Mouse (Mus musculus) retina, postnatal 1 day (tissue): ENCODE data around the gene Dhx9.
"Not testable (repeated sequence)": the region's sequence is repeated elsewhere in the genome, so short reads cannot be mapped to it uniquely, and the experiment has no call there.

Source experiments
- DNase-seq: peaks from one replicate; pipeline ENCODE4 v3.0.0-alpha.2; 2012

The Dhx9 gene

GRCm38 (mm10) chr1:153487500-153487879 is at the start of gene Dhx9:
Gene Dhx9, minus strand, starts transcription at chr1:153487660.
- peak; percentile 97 for DNase-seq

DNA sequence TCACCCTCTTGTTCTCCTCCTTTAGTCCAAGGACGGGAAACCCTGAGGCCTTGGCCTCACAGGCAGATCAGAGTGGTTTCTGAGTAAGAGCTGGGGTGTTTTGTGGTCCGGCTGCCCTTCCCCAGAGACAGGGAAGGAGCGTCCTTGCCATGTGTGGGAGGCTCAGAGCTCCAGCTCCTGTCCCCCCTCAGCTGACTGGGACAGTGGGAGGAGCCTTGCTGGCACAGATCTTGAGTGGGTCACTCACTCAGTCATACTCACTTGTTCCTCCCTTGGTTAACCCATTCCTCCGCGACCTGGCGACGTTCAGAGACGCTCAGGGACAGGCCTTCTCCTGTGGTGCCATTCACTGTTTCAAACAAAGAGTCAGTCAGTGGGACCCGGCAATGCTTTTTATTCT is 48.2 kb upstream of the Dhx9 start:
- DNase-seq = peak; percentile 63

GRCm38 (mm10) chr1:153532896-153533295 is 45.4 kb upstream of the Dhx9 start:
- not testable (repeated sequence) for DNase-seq

GRCm38 (mm10) chr1:153532234-153532841 is 44.9 kb upstream of the Dhx9 start:
- DNase-seq = peak; percentile 82

DNA sequence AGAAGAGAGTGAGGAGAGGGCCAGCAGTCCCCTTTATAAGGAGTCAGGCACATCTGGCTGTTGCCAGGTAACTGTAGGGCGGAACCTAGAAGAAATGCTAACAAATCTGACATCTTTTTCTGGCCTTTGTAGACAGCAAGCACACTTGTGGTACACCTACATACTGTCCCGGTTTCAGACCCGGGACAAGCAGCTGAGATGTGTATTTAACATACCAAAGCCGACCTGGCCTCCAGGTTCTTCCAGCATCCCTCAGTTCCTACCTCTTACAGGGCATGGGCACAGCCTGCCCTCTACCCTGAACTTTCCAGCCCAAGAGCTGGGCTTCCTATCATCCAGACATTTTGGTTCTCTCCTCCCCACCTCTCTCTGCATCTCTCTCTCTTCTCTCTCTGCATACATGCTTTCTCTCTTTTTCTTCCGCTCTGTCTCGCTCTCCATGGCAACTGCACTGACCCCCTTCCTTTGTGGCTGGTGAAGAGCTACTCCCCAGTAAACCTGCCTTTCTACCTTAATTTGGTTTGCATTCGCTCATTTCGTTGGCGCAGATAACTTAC is 44.3 kb upstream of the Dhx9 start:
- peak; percentile 83 for DNase-seq

GRCm38 (mm10) chr1:153522116-153522515 is 34.7 kb upstream of the Dhx9 start:
- no peak for DNase-seq

DNA sequence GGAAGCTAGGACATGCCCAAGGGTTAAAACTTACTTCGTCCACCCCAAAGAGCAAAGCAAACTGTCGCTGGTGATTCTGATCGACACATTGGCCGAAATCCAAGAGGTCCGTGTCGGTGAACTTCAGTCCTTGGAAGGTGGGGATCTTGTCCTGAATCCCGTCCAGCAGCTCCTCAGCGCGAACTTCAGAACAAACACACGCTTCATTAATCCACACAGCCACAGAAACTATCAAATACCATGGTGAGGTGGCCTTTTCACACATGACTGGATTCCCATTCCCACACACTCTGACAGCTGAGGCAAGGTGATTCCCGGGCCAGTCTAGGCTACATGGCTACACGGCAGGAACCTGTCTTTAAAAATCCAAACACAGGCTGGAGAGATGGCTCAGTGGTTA is 27.9 kb upstream of the Dhx9 start:
- peak; percentile 16 for DNase-seq

GRCm38 (mm10) chr1:153510330-153511009 is 23.0 kb upstream of the Dhx9 start:
- DNase-seq = peak; percentile 19

DNA sequence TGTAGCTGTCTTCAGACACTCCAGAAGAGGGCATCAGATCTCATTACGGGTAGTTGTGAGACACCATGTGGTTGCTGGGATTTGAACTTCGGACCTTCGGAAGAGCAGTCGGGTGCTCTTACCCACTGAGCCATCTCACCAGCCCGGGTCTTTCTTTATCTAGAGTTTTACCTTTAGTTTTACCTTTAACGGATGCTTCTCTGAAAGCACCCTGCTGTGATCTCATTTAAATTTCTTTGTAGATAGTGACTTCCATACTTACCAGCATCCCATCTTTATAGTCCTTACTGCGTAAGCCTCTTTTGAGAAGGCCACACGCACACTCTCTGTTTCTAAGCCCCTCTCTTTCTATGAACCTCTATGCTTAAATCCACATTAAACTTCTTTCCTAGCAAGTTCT is 22.1 kb upstream of the Dhx9 start:
- not testable (repeated sequence) for DNase-seq

GRCm38 (mm10) chr1:153509012-153509411 is 21.6 kb upstream of the Dhx9 start:
- DNase-seq = no peak

GRCm38 (mm10) chr1:153506266-153506665 is 18.8 kb upstream of the Dhx9 start:
- no peak for DNase-seq

DNA sequence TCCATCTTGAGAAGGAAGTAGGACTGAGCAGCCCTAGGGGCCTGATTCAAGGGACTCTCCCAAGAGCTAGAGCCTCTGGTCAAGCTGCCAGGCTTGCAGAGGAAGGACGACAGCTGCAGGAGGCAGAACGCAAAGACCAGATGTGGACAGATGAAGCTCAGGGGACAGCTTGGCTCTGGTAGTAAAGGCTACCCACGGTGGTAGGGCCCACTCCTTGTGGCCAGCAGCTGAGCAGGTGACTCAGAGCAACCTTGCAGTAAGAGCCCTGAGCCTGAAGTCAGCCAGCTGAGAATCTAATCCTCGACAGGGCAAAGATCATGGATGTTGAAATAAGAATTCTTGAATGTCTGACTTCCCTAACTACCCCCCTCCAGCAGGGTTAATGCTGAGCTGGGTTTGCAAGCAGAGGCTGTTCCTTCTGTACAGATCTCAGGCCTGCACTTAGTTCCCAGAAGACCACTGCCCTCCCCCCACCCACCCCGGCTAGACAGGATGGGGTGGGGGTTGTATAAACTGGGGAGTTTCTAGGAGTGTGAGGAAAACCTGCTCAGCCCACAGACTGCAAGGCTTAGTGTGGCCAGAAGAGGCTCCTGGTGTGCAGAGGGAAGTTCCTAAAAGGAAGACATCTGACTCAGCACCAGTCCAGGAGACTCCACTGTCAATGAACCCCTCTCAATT is 14.3 kb upstream of the Dhx9 start:
- DNase-seq = no peak

GRCm38 (mm10) chr1:153500030-153500429 is 12.6 kb upstream of the Dhx9 start:
- DNase-seq = no peak

DNA sequence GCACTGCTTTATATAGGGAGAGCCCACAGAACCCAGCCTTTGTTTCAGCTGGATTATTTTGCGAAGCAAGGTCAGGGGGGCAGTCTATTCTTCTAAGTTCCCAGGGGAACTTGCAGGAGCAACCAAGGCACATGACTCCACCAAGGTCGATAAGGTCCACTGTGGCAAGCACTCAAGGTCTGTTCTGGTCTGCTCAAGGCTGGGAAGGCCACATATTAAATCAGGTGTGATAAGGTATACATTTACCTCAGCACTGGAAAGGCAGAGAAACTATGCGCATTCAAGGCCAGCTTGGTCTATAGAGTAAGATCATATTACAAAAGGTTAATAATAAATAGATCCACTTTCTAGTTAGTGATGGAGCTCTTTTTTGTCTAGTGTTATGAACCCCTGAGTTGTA is 8.6 kb upstream of the Dhx9 start:
- DNase-seq = no peak

DNA sequence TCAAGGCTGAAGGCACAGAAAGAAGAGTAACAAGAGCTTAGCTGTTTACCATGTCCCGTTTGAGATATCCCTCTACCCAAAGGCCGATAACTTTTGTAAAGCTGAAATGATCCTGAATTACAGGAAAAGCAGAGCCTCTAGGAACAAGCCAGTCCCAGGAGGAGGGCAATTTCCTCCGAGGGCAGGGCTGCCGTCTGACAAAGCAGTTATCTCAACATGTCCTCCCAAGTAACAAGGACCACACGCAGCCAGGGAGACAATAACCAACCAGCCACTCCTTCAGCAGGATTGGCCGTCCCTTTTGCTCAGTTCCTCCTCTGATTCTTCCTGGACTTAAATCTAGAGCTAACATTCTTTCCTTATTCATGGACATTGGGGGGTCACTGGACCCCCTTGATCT is 6.5 kb upstream of the Dhx9 start:
- no peak for DNase-seq

- peak; percentile 33 for DNase-seq
These were observed 5.9 kb upstream of the Dhx9 start for GRCm38 (mm10) chr1:153493338-153493737.

DNA sequence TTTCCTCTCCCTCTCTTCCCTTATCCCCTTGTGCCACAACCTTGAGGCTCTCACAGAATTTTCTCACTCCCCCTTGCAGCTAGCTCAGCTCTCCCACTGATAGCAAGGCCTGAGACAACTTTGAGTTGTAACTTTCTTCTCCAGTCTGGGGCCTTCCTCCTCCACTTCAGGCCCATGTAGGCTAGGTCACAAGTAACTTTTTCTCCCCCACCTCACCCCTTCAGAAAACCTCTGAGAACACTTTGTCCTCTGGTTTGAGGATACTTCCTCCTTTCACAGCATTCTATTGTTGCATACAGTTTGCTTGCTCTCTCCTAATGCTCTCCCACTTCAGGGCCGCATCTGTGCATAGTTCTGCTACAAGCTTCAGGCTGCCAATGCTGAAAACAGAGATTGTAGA is 4.4 kb upstream of the Dhx9 start:
- no peak for DNase-seq

- DNase-seq = no peak
These were observed 3.9 kb upstream of the Dhx9 start for GRCm38 (mm10) chr1:153491345-153491744.

- no peak for DNase-seq
These were observed 2.5 kb upstream of the Dhx9 start for GRCm38 (mm10) chr1:153489963-153490362.

DNA sequence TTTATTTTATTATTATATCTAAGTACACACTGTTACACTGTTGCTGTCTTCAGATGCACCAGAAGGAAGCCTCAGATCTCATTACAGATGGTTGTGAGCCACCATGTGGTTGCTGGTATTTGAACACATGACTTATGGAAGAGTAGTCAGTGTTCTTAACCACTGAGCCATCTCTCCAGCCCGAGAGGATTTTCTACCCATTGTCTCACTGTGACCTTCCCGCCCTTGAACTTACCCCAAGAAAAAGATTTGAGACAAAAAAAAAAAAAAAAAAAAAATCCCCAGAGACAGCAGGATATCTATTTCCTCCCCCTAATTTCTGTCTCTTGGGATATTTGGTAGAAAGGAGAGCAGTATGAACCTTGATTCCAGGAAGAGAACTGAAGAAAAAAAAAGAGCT is 2.1 kb upstream of the Dhx9 start:
- DNase-seq = no peak

DNA sequence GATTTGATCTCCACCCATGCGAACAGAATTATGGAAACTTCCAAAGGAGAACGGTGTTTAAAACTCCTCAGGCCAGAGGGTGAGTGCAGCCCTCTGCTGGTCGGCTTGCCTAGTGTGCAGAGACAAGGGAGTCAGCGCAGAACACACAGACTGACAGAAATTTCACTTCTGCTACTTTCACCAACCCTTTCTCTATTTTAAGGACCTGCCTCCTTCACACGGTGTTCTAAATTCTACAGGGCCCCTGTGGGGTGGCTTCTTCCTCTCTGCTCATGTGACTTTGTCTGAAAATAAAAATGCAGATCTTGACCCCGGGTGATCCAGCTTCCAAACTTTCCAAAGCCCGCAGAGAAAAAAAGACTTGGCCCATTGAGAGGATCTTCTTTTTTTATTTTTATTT is 1.7 kb upstream of the Dhx9 start:
- no peak for DNase-seq

DNA sequence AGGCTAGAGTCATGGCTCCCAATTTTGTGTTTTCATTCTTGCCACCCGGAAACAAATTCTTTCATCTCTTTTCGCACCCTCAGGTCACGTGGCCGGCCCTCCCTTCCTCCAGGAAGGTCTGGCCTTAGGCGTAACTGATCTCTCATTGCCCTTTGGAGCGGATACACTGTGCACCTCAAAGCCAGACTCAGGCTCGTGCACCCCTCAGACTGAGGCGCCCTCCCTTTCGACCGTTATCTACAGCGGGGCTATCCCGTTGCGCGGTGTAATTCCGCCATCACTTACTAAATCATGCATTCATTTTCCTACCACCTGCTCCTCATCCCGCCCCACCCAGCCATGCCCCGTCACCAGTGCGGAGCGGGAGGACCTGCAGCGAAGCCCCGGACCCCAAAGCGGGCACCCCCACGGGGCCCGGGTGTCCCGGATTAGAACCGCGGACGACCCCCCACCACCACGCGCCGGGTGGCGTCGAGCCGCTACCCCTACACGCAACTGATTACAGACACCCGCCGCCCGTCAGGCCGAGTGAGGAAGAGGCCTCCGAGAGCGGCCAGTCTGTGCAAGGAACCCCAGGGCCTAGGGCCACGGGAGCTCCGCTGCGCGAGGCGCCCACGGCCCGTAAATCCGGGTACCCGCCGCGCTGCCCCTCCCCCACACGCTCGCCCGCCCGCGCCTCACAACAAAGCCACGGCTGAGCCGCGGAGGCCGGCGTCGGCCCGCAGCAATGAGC is 527 bp downstream of the Dhx9 start:
- peak; percentile 73 for DNase-seq

DNA sequence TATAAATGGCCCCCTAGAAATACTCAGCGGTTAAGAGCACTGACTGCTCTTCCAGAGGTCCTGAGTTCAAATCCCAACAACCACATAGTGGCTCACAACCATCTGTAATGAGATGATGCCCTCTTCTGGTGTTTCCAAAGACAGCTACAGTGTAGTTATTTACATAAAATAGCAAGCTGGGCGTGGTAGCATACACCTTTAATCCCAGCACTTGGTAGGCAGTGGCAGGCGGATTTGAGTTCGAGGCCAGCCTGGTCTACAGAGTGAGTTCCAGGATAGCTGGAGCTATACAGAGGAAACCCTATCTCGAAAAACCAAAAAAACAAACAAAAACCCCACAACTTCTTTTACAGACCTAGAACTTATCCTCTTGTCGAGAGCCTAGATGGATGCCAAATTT is 1.3 kb downstream of the Dhx9 start:
- not testable (repeated sequence) for DNase-seq
